Mouse (Mus musculus) right cerebral cortex, postnatal 4 days (tissue): ENCODE results near the gene Casq2.
"Not testable (repeated sequence)": the region's sequence is repeated elsewhere in the genome, so short reads cannot be mapped to it uniquely, and the experiment has no call there.

Experiments
- DNase-seq: peaks from one replicate; pipeline ENCODE4 v3.0.0-alpha.2; 2022

Casq2 gene

DNA sequence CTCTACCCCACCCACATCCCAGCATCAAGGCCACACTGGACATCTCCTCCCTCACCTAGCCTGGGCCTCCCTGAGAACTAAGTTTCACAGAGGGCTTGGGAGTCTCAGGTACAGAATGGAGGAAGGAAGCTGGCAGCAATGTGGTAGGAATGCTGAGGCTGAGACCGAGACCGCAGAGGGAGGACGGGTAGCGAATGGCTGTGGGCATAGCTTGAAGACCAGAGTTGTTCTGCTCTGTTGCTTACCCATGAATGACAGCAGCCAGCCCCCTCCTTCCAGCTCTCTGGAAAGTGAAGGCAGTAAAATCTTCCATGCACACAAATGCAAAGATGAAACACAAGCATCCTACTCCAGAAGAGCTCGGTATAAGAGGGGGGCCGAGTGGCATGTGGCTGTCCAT is 52.7 kb downstream of the Casq2 start:
- no peak for DNase-seq

GRCm38 (mm10) chr3:102140606-102141005 is 54.4 kb downstream of the Casq2 start:
- no peak for DNase-seq

DNA sequence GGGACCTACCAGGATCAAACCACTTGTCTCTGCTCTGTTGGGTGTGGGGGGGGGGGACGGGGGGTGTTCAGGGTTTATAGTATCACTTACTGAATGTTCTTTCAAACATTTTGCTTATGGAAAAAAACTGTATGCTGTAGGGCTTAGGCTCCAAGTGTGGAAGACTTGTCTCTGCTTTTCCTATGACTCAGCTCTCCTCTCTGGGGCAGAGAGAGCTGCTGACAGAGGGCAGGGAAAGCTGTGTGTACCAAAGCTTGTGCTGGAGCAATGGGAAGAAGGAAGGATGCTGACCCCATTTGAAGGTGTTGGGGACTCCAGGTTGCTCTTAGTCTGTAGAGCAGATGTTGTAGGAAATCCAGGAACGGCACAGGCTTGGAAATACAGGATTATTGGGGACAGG is 55.2 kb downstream of the Casq2 start:
- DNase-seq = no peak

GRCm38 (mm10) chr3:102141893-102142292 is 55.7 kb downstream of the Casq2 start:
- no peak for DNase-seq

DNA sequence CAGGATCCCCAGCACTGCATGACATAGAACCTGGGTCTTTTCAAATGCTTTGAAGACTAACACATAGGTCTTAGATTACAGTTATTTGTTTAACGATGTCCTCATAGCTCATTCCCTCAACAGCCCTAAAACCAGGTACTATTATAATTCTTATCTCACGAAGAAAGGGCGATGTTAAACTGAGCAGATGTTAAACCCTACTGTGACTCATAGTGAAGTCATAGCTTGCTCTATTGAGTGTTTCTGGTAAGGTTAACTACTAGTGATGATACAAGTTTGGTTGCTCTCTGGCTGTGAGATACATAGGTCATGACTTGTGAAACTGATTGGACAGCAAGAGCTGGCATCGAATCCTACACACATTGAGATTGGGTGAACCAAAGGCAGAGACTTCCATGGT is 56.7 kb downstream of the Casq2 start:
- DNase-seq = no peak

DNA sequence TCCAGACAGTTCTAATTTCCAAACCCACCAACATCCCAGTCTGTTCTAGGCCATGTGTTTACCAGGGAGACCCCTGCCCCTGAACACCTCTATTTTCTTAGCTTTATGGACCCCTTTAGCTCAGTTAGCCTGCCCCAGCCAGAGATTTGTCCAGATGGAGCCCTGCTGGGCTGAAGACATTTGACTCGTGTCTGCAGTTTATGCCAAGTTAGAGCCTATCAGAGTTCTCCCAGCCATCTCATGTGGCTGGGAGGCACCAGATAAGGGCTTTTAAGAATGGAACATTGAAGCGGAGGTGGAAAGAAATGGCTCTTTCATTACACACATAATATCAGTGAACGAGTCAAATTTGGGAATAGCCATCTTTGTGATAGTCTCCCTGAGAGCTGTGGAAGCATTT is 57.3 kb downstream of the Casq2 start:
- no peak for DNase-seq

GRCm38 (mm10) chr3:102144401-102144800 is 58.2 kb downstream of the Casq2 start:
- DNase-seq = no peak

- DNase-seq = no peak
These were observed 59.6 kb downstream of the Casq2 start for GRCm38 (mm10) chr3:102145645-102146386.

GRCm38 (mm10) chr3:102146428-102146827 is 60.2 kb downstream of the Casq2 start:
- DNase-seq = no peak

DNA sequence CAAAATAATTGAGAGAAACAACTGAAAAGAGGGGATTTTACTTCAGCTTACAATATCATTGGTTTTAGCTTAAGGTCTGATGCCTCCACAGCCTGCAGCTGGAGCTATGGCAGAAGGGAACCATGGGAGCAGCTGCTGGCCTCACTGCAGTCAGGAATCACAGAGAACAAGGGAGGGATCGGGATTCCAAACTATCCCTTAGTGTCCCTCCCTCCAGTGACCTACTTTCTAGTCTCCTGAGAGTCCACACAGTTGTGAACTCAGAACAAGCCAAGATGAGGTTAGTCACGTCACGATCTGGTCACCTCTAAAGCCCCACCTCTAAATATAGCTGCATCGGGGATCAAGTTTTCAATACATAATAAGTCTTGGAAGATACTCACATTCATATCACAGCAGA is 61.0 kb downstream of the Casq2 start:
- no peak for DNase-seq

DNA sequence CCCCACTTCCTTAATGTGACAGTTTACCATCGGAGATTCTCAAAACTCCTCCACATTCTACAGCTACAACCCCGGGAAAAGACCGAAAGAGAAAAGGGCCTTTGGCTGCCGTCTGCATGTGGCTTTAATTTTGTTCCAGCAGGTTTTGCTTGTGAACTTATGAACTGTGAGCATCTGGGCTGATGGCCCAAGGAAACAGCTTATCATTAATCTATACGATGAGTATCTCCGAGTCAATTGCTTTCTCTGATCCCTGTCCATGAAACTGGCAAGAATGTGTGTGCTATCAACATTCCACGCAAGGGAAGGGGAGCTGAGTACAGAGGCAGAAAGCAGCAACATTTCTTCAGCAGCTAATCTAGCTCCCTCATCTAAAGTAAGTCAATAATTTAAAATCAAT is 63.7 kb downstream of the Casq2 start:
- DNase-seq = no peak

DNA sequence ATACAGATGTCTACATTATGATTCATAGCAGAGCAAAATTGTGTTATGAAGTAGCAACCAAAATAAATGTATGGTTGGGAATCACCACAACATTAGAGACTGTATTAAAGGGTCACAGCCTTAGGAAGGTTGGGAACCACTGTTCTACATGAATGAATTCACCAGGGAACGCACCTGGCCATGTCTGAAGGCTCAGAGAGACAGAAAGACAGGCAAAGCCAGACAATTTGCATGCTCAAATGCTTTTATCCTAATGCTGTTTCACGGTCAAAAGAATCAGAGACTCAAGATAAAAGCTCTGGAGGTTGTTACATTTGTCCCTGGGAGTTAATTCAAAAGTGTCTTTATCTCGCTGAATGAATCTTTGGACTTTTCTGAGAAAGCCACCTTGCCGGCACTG is 65.6 kb downstream of the Casq2 start:
- DNase-seq = no peak

GRCm38 (mm10) chr3:102152471-102152870 is 66.3 kb downstream of the Casq2 start:
- no peak for DNase-seq

DNA sequence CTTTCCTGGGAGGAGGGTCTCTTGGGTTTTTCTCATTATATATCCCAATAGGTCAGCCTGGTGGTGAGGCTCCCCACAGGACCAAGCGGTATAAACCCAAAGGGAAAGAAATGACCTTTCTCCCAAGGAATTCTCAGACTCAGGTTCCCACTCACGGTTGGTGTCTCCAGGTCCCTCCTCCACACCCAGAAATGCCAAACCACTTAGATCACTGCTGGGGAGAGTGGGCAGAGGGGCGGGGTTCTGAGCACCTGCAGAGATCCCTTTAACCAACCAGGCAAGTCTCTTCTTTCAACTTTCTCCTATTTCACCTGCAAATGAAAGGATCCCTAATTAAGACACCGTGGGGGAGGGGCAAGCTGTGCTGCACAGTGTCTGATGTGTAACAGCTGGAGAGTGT is 66.7 kb downstream of the Casq2 start:
- DNase-seq = no peak

DNA sequence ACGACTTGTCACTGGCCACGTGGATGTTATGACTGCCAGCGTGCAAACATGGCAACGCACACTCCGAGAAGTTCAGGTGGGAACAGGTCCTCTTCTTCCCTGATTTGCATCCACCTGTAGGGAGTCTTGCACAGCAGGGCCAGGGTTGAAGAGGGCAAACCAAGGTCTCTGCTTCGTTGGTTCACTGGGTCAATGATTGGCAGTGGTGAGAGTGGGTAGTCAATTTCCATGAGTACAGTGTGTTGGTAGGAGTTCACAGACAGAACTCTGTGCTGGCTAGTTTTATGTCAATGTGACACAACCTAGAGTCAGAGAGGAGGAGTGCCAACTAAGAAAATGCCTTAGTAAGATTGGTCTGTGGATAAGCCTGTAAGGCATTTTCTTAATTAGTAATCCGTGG is 67.9 kb downstream of the Casq2 start:
- DNase-seq = no peak

- DNase-seq = no peak
These were observed 70.5 kb downstream of the Casq2 start for GRCm38 (mm10) chr3:102156737-102157136.

- no peak for DNase-seq
These were observed 71.4 kb downstream of the Casq2 start for GRCm38 (mm10) chr3:102157652-102158051.

DNA sequence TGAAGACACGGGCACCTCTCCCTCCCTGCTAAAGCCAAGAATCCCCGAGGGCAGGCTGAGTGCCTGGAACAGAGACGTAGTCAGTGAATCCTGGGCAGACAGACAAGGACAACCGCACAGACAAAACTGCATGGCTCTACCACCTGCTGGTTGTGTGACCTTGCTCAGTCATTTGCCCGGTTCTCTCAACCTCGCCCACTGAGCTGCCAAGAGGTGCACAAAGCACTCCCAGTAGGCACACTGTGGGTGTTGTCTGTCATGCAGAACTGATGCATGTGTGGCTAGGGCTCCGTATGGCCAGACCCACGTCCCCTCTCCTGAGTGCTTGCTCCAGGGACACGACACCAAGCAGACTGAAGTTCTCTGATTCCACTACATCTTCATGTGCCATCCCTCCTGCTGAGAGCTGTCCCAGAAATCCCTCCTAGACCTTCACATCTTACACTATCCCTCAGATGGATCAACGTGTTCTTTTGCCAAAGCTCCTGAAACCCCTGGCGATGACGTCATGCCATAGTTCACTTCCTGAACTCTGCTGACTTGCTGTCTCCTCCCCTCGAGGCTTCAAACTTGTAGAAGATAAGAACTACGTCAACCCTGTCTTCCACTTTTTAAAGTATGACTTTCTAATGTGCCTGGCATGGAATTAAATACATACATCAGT is 72.7 kb downstream of the Casq2 start:
- no peak for DNase-seq

DNA sequence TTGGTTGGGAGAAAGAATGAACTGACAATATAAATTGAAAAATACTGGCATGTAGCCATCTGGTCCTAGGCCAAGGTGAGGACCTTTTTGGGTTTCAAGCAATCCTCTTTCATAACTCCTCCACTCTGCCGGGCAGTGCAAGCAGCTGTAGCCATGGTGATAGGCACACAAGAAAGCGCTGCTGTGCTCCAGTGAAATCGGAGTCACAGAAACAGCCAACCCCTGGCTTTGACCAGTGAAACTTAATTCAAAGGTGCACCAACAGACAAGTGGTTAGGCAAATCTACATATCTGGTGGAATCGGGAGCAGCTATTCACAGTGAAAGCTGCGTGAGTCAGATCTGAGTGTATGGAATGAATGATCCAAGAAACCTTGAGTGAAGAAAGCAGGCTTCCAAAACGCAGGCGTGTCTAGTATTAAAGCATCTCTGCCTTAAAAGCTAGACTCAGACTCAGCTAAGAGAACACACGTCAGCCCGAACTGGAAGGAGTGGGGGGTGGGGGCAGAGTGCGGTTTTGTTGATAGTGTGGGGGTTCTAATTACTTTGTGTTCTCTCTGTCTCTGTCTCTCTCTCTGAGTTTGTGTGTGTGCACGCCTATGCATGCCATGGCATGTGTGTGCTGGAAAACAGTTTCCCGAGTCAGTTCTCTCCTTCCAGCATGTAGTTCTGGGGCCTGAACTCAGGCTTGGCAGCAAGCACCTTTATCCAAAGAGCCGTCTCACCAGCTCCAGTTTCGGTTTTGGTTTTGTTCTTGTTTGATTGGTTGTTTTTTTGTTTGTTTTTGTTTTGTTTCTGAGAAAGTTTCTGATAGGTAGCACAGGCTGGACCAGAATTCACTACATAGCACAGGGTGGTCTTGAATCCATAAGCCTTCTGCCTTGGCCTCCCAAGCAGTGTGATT is 73.5 kb downstream of the Casq2 start:
- no peak for DNase-seq

DNA sequence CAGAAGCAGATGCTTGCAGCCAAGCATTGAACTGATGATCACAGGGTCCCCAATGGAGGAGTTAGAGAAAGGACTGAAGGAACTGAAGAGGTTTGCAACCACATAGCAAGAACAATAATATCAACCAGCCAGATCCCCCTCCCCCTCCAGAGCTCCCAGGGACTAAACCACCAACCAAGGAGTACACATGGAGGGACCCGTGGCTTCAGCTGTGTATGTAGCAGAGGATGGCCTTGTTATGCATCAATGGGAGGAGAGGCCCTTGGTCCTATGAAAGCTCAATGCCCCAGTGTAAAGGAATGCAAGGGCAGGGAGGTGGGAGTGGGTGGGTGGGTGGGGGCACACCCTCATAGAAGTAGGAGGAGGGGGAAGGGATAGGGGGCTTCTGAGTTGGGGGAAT is 77.6 kb downstream of the Casq2 start:
- DNase-seq = not testable (repeated sequence)

GRCm38 (mm10) chr3:102164911-102165310 is 78.7 kb downstream of the Casq2 start:
- no peak for DNase-seq

- no peak for DNase-seq
These were observed 79.5 kb downstream of the Casq2 start for GRCm38 (mm10) chr3:102165536-102166286.

DNA sequence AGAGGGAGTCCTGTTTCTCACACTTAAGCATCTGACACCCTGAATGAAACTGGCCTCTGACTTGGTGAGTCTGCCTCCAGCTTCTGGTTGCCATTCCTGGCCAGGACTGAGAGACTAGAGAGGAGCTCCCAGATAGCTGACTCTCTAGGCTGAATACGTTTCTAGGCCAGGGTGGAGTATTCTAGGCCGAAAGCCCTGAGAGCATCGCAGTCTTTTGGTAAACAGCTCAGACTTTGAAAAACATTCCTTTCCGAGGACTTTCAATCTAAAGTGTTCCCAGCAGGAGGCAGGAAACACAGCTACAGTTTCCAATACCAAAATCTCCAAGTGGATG is 80.0 kb downstream of the Casq2 start:
- no peak for DNase-seq
